Mouse (Mus musculus) ovary, adult 2 months (tissue): ENCODE data around the gene Itprip. TPM values are rescaled to one million over a fixed set of nuclear protein-coding genes. Genes with fewer than 3 reads are reported as not detected.

Source experiments
- polyA plus RNA-seq: library from polyadenylated mRNA; depleted of rRNA; stranded (reverse); fragments of >200 nt; gene quantifications from 2 replicates; pipeline ENCODE4 v1.2.3, GENCODE M21; 2012; rRNA removed

Itprip gene
- 9.2 TPM in 2 replicates for polyA plus RNA-seq

DNA sequence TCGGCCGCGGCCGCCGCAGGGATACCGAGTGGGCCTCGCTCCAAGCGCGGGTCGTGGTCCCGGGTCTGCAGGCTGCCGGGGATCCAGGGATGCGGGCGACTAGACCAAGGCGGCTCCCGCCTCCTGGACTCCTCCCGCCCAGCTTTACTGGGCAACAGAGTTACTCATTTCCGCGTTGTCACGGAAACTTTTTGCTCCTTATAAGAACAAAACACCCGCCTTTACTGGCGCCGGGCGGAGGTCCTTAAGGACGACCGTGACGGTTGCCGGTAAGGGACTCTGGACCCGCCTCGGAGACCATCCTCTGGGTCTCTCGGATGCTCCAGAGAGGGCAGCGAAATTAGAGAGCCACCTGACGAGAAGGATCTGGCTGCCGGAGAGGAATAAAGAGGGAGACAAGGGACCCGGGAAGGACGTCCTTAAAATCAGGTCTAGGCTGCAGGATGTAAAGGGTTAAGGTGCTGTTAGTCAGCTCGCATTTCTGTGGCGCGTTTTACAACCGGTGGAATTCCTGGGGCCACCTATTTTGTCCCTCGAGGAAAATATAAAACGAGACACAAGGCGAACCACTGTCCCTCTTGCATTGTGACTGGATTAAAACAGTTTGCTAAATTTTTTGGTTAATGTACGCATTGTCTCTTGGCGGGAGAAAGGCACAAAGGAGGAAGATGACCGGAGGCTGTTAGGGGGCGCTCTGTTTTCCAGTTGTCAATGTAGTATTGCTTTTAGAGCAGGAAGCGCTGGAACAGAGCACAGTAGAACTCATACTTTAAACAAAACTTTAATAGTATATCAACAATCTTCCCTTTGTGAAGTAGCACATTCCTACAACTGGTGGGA is at the start of gene Itprip, which contains the start of gene Cfap43:
Itprip (minus strand) TSS at position 174 of the 840 bp plus-strand sequence.
Cfap43 (minus strand) TSS at position 162 of the 840 bp plus-strand sequence.

DNA sequence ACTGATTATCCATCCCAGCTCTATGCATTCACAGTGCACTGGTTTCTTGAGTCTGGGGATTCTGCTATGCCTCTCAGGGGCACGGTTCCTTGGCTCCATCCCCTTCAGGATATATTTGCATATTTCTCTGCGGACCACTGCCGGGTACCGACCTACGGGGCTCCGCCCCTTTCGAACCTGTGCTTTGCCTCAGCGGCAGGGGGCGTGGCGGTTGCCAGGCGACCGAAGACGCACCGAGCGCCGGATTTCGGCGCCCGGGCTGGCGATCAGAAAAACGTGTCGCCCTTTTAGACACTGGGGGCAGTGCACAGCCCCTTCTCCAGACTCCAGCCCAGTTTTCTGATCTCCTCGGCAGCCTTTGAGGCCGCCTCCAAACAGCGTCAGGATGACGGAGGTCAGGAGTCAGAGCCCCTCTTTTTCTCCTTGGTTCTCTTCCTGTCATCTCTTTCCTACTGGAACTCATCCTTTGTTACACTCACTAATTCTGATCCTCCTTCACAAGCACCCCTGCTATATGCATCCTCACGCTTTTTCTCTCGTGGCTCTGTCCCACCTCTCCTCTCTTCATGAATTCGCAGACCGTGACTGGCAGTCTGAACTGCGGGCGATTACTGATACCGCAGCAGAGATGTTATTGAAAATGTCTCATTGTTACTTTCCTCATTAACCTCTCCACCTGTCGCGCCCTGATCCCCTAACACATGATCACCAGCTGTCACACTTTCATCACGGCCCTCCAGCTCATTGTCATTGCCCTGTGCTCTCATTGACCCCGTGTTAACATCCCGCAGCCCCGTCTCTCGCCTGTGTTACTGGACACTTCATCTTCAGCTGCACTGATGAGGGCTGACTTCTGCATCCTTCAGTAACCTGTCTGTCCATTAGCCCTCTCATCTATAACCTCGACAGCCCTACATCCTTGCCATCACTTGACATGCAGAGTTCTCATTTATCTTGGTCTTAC is 18.6 kb upstream of the Itprip start, which contains the start of gene Cfap58:
Cfap58 (plus strand) TSS at position 233 of the 964 bp plus-strand sequence.

DNA sequence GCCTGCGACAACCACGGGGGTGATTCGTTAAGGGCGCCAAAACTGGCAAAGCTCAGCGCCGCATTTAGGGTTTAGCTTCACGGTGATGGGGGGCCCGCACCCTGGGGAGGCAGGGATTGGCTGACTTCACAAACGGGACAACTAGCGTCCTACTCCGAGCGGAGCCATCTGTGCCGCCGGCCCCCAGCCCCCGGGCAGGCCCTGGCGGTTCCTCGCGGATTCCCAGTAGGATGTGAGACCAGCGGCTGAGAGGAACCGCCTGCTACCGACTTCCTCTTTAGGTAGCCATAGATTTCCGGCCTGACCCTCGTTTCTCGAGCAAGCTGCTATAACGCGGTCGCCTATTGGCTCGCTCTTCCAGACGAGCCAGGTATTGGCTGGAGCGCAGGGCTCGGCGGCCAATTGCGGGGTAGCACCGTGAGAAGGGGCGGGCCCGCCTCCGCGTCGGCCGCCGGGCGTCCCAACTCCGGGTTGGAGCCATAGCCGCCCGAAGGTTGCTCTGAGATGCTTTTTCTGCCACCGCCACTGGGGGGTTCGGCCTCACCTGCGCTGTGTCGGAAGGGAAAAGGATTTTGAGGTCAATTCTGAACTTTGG is 53.6 kb downstream of the Itprip start, which contains the start of gene Gsto2:
Gsto2 (plus strand) TSS at position 182 of the 595 bp plus-strand sequence.

DNA sequence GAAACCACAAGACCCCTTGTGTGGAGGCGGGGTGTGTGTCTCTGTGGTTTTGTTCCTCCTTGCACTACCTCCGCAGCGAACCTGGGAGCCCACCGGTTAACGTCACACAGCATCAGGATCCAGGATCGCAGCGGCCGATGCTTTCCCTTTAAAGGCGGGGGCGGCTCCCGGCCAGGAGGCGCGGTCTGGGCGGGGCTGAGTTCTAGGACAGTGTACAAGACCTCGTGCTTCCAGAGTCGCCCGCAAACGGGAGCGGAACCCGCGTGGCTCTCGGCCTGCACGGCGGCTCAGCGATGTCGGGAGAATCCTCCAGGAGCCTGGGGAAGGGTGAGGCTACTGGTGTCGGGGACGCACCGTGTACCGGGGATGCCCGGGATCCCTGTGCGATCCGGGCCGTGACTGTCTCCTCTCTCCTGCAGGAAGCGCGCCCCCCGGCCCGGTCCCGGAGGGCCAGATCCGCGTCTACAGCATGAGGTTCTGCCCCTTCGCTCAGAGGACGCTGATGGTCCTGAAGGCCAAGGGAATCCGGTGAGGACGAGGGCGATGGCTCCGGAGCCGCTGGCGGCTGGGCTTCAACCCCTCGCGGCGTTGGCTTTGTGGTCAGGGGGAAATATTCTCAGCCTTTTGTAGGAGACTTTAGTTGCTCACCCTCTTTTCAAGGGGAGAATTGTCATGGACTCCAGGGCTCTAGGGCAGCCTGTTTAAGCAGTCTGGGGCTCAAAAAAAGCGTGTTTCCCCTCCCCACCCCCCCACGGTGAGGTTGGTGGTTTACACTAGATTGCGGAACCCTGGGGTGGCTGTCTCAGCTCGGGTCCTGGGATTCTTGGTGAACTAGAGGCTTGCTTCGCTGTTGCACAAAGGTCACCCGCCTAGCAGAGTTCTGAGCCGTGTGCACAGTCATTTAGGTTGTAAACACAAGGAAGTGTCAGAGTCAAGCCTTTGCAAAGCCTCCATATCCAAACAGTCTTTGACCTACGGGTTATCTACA is 64.0 kb downstream of the Itprip start, which contains the start of gene Gsto1:
Gsto1 (plus strand) TSS at position 175 of the 988 bp plus-strand sequence.

Other genes starting within 250 kb of the Itprip start
- gene Col17a1, start 227.2 kb downstream of the Itprip start, polyA plus RNA-seq: 1.6 and 2.2 TPM in 2 replicates
- 28.0 and 70.4 TPM in 2 replicates for gene Sfr1, start 187.6 kb downstream of the Itprip start, polyA plus RNA-seq
- gene Gsto1, start 64.3 kb downstream of the Itprip start, polyA plus RNA-seq: 131 and 155 TPM in 2 replicates
- 0.55 and 0.94 TPM in 2 replicates for gene Gsto2, start 53.8 kb downstream of the Itprip start, polyA plus RNA-seq
- 4.1 and 6.3 TPM in 2 replicates for gene Cfap43, start within 50 bp of the Itprip start, polyA plus RNA-seq
- gene Cfap58, start 18.4 kb upstream of the Itprip start, polyA plus RNA-seq: 0.10 and 0.25 TPM in 2 replicates